Mouse (Mus musculus): Measurements from ENCODE around the gene Rab3d. TPM values are rescaled to one million over a fixed set of nuclear protein-coding genes. Genes with fewer than 3 reads are reported as not detected.

Gene Rab3d
- polyA plus RNA-seq, 1 experiment from 2014 or later: 25.9 TPM

DNA sequence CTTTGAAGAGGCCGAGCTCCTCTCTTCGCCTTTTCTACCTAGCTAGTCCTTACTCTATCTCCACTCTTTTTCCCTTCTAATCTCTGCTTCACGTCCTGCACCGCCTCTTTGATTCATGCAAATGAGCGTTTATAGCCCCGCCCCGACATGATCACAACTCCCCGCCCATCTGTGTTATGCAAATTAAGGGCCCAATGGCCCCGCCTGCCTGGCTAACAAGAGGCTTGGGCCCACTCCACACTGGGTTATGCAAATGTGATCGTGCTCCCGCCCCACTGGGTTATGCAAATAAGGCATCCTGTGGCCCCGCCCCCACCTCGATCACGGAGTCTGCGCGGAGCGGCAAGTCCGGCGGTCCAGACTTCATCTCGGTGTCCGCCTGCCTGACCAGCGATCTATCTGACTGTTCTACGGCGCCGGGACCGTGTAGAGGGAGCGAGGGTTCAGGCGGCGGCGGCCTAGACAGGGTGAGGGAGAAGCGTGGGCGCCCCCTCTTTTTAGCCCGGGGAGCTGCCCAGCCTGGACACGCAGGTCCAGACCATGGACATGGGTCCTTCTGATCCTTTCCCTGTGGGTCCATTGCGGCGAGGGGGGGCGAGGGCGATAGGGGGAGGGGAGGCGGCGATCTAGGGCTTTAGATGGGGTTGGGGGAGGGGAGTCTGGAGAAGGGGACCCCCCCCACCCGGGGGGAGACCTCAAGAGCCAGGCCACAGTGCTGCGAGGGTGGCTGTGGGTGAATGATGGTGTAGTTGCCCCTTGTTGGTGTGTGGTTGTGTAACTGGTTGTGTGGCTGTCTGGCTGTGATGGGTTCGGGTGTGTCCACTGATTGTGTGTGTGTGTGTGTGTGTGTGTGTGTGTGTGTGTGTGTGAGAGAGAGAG, 18.9 kb upstream of the Rab3d start, which contains the start of gene Plppr2:
TSS of gene Plppr2 (plus strand) at position 342 of the 879 bp plus-strand sequence.
- ATAC-seq (ENCODE audit: low read depth): peak; percentile 95
- Histone ChIP-seq H3K27ac (replicated peaks) (peak within 1 kb of the TSS; percentile 86), H3K4me1 (replicated peaks) (peaks cover 25% of the 10 kb centered on the region), H3K36me3 (peaks cover 26% of the 10 kb centered on the region), H3K4me2 (peak within 1 kb of the TSS; percentile 62), H3K9ac (peak within 1 kb of the TSS; percentile 89), H3K9me3 (no peaks in the 10 kb centered on the region), H3K27me3 (no peaks in the 10 kb centered on the region), H3K4me3 (peak within 1 kb of the TSS; percentile 73)
- WGBS: 1% methylated on average over 43 of the region's 43 CpGs

DNA sequence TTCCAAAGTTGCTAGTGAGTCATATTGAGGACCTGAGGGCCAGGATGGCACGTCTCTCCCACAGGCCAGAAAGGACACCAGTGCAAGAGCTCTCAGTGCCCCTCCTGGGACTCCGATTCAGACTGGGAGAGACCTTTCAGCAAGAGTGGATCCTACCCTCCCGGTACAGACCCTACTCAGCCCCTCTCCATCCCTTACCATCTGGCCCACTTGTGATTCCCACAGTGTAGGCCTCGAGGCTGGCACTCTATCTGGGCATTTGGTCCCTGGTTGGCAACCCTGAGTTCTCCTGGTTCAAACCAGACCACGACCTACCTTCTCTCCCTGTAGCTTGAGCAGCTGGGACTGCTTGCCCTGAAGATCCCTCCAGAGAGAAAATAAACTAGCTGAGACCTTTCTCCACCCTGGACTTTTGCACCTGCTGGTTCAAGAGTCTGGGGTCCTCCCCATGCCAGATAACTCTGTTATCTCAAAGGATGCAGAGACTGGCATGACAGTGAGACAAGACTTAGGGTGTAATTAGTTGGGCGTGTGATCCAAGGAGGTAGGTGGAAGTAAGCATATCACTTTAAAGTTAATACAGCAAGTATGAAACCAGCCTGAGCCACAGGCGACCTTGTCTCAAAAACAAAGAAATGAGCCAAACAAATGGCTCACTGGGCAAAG, 17.6 kb upstream of the Rab3d start:
- H3K27ac ChIP-seq (replicated peaks): no peak overlapping the region
- H3K27me3 ChIP-seq: no peaks in the 10 kb centered on the region
- H3K36me3 ChIP-seq: peaks cover 15% of the 10 kb centered on the region
- no peak overlapping the region for H3K9ac ChIP-seq
- H3K4me1 ChIP-seq (replicated peaks): peaks cover 25% of the 10 kb centered on the region
- no peak overlapping the region for H3K4me3 ChIP-seq
- WGBS: 87% methylated on average over 7 of the region's 7 CpGs
- H3K9me3 ChIP-seq: no peaks in the 10 kb centered on the region
- no peak for ATAC-seq (ENCODE audit: low read depth)
- no peak overlapping the region for H3K4me2 ChIP-seq

DNA sequence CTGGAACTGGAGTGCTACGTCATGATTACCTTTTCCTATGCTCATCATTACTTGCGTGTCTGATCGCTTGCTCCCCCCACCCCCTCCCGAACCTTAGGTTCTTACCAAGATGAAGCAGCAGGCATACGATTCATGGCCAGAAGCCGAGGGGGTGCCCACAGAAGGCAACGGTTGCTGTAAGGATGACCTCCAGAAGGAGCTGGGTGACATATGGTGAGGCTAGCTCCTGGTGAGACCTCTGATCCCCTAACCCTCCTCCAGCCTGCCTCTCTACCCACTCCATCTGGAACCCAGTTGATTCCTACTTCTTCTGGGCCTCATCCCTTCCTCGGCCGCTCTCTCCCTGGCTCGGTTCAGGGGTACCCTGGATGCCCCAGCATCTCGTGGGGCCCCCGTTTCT, 16.0 kb upstream of the Rab3d start:
- 93% methylated on average over 12 of the region's 12 CpGs for WGBS
- ATAC-seq (ENCODE audit: low read depth): no peak

DNA sequence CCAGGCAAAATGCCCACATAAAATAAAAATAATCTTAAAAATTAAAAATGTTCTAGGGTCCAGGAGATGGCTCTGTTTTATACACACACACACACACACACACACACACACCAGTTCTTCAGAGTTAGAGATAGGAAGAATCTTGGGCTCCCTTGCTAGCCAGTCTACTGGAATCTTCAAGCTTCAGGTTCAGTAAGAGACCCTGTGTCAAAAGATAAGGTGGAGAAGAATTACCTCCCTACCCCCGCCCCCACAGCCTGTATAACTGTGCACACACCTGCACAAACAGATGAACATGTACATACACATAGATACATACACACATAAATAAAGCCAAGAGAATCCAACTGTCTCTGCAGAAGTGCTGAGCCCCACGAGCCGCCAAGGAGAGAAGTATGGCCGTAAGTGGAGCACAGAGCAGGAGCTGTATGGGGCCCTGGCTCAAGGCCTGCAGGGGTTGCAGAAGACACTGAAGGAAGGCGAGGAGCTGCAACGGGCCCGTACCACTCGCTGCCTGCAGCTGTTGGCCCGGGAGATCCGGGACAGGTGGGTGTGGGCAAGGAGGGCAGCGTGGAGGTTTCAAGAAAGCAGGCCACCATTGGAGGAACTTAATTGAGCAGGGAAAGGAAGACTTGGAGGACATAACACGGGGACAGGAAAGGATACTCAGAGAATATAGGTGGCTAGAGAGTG, 14.6 kb upstream of the Rab3d start:
- no peak for ATAC-seq (ENCODE audit: low read depth)
- WGBS: 64% methylated on average over 12 of the region's 12 CpGs
- Histone ChIP-seq H3K4me2 (no peak overlapping the region), H3K9ac (no peak overlapping the region), H3K27me3 (no peaks in the 10 kb centered on the region), H3K27ac (replicated peaks) (no peak overlapping the region), H3K9me3 (no peaks in the 10 kb centered on the region), H3K36me3 (no peaks in the 10 kb centered on the region), H3K4me1 (replicated peaks) (peaks cover 7% of the 10 kb centered on the region), H3K4me3 (no peak overlapping the region)

More for the DNA sequence above, 16.0 kb upstream of the Rab3d start:
- Histone ChIP-seq H3K9ac (no peak overlapping the region), H3K27me3 (no peaks in the 10 kb centered on the region), H3K27ac (replicated peaks) (no peak overlapping the region), H3K4me2 (no peak overlapping the region), H3K9me3 (no peaks in the 10 kb centered on the region), H3K36me3 (peaks cover 1% of the 10 kb centered on the region; the same call in 1 of the 2 replicates), H3K4me1 (replicated peaks) (peaks cover 21% of the 10 kb centered on the region), H3K4me3 (no peak overlapping the region)

DNA sequence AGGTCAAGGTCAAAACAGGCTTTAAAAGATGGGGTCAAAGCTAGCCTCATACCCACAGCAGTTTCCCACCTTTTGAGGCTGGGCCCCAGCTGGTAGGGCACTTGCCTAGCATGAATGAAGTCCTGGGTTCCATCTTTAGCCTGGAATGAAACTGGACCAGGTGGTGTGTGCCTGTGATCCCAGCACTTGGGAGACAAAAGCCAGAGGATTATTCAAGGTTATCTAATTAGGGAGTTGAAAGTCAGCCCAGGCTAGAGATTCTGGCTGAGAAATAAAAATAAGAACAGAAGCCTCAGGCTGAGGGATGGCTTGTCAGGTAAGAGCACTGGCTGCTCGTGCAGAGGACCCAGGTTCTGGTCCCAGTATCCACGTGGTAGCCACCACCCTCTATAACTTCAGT, 14.0 kb upstream of the Rab3d start:
- no peaks in the 10 kb centered on the region for H3K9me3 ChIP-seq
- no peak overlapping the region for H3K4me2 ChIP-seq
- ATAC-seq (ENCODE audit: low read depth): no peak
- WGBS: 59% methylated on average over 2 of the region's 2 CpGs
- no peaks in the 10 kb centered on the region for H3K27me3 ChIP-seq
- H3K4me1 ChIP-seq (replicated peaks): peaks cover 4% of the 10 kb centered on the region; the same call in 1 of the 2 replicates
- H3K4me3 ChIP-seq: no peak overlapping the region
- no peaks in the 10 kb centered on the region for H3K36me3 ChIP-seq
- no peak overlapping the region for H3K9ac ChIP-seq
- H3K27ac ChIP-seq (replicated peaks): no peak overlapping the region

DNA sequence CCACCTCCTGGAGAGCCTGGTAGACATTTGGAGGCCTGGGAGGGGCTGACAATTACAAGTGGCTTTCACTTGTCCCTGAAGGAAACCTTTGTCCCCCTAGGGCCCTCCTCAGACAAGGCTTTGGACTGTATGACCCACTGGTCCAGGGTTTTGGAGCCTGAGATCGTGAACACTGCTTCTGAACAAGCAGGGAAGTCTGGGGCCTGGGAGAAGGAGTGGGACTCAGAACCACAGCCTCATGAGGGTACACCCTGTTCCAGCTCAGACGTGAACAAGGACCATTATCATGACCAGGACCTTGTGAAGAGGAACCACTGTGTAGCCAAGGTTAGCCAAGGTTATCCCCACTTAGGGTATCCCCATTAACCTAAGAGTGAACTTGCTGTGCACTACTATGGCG, 11.2 kb upstream of the Rab3d start:
- H3K9ac ChIP-seq: no peak overlapping the region
- peaks cover 12% of the 10 kb centered on the region for H3K4me1 ChIP-seq (replicated peaks)
- no peaks in the 10 kb centered on the region for H3K9me3 ChIP-seq
- H3K36me3 ChIP-seq: peaks cover 7% of the 10 kb centered on the region; the same call in 1 of the 2 replicates
- H3K27ac ChIP-seq (replicated peaks): no peak overlapping the region
- WGBS: 67% methylated on average over 3 of the region's 3 CpGs
- H3K4me3 ChIP-seq: no peak overlapping the region
- no peak for ATAC-seq (ENCODE audit: low read depth)
- no peak overlapping the region for H3K4me2 ChIP-seq
- no peaks in the 10 kb centered on the region for H3K27me3 ChIP-seq

DNA sequence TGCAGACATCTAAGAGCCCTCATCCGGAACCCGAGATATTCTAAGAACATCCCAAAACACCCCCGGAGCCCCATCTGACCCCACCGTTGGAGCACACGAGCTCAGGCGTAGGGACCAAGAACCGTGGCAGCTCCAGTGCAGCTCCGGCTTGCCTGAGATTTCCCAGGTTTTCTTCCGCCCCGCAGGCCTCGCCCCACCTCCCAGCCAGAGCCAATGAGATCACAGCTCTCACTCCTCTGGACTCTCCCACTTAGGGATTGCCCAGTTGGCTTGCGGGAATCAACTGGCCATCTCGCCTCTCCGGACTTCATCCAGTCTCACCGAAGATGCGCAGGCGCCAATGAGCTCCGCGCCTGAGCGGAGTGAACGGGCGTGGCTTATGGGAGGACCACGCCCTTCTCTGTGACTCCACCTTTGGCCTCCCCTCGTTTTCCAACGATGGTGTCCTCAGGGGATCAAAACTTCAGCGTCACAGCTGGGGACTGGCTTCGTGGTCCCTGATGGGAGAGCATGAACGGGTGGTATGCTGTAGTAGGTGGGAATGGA, 9.3 kb upstream of the Rab3d start, which contains the start of the genes Ccdc159 and Tmem205:
TSS of gene Ccdc159 (plus strand) at position 264 of the 546 bp plus-strand sequence.
TSS of gene Tmem205 (minus strand) at position 349 of the 546 bp plus-strand sequence.
- WGBS: under 1% methylated on average over 28 of the region's 28 CpGs
- peak; percentile 97 for ATAC-seq (ENCODE audit: low read depth)

DNA sequence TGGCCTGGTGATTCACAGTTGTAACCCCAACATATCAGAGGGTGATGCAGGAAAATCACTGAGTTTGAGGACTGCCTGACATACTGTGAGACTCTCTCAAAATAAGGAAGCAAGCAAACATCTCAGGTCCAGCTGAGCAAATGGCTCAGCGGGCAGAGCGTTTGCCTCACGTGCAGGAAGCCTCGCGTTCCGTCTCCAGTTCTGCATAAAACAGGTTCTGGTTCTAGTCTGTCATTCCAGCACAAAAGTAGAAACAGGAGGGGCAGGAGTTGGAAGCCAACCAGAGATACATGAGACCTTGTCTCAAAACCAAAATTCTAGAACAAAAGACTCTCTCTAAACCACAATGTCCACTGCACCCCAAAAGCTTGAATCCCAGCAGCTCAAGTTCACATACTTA, 8.8 kb upstream of the Rab3d start:
- Histone ChIP-seq H3K4me3 (peak overlapping the region; percentile 52), H3K9ac (peak overlapping the region; percentile 79), H3K4me1 (replicated peaks) (peaks cover 16% of the 10 kb centered on the region), H3K9me3 (no peaks in the 10 kb centered on the region), H3K4me2 (peak overlapping the region; percentile 67), H3K36me3 (peaks cover 7% of the 10 kb centered on the region; the same call in 1 of the 2 replicates), H3K27ac (replicated peaks) (peak overlapping the region; percentile 71), H3K27me3 (no peaks in the 10 kb centered on the region)
- ATAC-seq (ENCODE audit: low read depth): peak; percentile 15; the same call in 1 of the 2 replicates
- WGBS: 3% methylated on average over 6 of the region's 6 CpGs

More for the DNA sequence above, 9.3 kb upstream of the Rab3d start, which contains the start of the genes Ccdc159 and Tmem205:
- H3K9me3 ChIP-seq: no peaks in the 10 kb centered on the region
- no peaks in the 10 kb centered on the region for H3K27me3 ChIP-seq
- peaks cover 7% of the 10 kb centered on the region; the same call in 1 of the 2 replicates for H3K36me3 ChIP-seq
- peak within 1 kb of the TSS; percentile 79 for H3K9ac ChIP-seq
- peaks cover 16% of the 10 kb centered on the region for H3K4me1 ChIP-seq (replicated peaks)
- H3K4me2 ChIP-seq: peak within 1 kb of the TSS; percentile 67
- peak within 1 kb of the TSS; percentile 52 for H3K4me3 ChIP-seq
- peak within 1 kb of the TSS; percentile 71 for H3K27ac ChIP-seq (replicated peaks)

DNA sequence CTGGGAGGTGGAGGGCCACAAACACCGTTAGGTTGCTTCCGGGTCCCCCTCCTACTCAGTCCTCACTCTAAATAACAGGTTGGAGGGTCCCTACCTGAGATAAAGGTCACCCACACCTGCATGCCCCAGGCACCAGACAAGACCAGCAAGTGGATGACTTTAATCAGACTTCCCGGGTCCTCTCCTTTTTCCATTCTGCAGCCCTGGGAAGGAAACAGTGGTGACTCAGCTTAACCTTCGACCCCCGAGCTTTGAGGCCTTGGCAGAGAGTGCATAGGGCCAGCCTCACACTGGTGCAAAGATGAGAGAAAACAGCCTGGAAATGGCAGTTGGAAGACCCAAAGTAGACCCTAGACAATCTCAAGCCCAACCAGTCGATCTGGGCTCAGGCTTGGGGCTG, 8.2 kb upstream of the Rab3d start:
- no peaks in the 10 kb centered on the region for H3K9me3 ChIP-seq
- peak overlapping the region; percentile 79 for H3K9ac ChIP-seq
- no peak overlapping the region for H3K27ac ChIP-seq (replicated peaks)
- H3K4me2 ChIP-seq: peak overlapping the region; percentile 67
- H3K4me3 ChIP-seq: peak overlapping the region; percentile 52
- ATAC-seq (ENCODE audit: low read depth): no peak
- H3K36me3 ChIP-seq: peaks cover 7% of the 10 kb centered on the region; the same call in 1 of the 2 replicates
- 81% methylated on average over 6 of the region's 6 CpGs for WGBS
- no peaks in the 10 kb centered on the region for H3K27me3 ChIP-seq
- peaks cover 16% of the 10 kb centered on the region for H3K4me1 ChIP-seq (replicated peaks)

DNA sequence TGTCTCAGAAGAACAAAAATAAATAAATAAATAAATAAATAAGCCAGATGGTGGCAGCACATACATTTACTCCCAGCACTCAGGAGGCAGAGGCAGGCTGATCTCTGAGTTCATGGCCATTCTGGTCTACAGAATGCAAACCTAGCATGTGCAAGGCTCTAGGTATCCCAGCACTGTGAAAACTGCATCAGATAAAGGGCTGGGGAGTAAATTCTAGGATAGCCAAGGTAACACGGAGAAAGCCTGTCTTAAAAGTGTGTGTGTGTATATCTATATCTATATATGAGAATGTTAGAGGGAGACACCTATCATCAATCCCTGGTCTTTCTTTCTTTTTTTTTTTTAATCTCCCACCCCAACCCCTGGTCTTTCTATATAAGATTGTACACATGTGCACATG, 7.5 kb upstream of the Rab3d start:
- peaks cover 16% of the 10 kb centered on the region for H3K4me1 ChIP-seq (replicated peaks)
- H3K27ac ChIP-seq (replicated peaks): no peak overlapping the region
- no peaks in the 10 kb centered on the region for H3K27me3 ChIP-seq
- no peak overlapping the region for H3K4me2 ChIP-seq
- no peak overlapping the region for H3K9ac ChIP-seq
- 100% methylated on average over 1 of the region's 1 CpGs for WGBS
- H3K9me3 ChIP-seq: no peaks in the 10 kb centered on the region
- no peak overlapping the region for H3K4me3 ChIP-seq
- peaks cover 7% of the 10 kb centered on the region; the same call in 1 of the 2 replicates for H3K36me3 ChIP-seq
- ATAC-seq (ENCODE audit: low read depth): no peak

DNA sequence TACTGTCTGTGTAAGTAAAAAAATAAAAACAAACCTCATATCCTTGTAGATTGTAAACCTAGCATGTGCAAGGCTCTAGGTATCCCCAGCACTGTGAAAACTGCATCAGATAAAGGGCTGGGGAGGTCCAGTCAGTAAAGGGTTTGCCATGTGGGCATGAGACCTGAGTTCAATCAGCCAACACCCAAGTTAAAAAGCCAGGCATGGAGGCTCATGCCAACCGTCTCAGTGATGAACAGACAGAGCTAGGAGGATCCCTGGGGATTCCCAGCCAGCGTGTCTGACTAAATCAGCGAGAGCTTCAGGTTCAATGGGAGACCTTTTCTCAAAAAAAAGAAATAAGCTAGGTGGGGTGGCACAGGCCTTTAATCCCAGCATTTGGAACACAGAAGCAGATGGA, 7.0 kb upstream of the Rab3d start:
- H3K4me1 ChIP-seq (replicated peaks): peaks cover 16% of the 10 kb centered on the region
- 80% methylated on average over 3 of the region's 3 CpGs for WGBS
- no peak overlapping the region for H3K27ac ChIP-seq (replicated peaks)

More for the DNA sequence above, 7.0 kb upstream of the Rab3d start:
- no peaks in the 10 kb centered on the region for H3K9me3 ChIP-seq
- H3K4me2 ChIP-seq: no peak overlapping the region
- no peak overlapping the region for H3K9ac ChIP-seq
- H3K4me3 ChIP-seq: no peak overlapping the region
- peaks cover 7% of the 10 kb centered on the region; the same call in 1 of the 2 replicates for H3K36me3 ChIP-seq
- ATAC-seq (ENCODE audit: low read depth): no peak
- no peaks in the 10 kb centered on the region for H3K27me3 ChIP-seq

Data from neural tube, embryonic 13.5 days (tissue).